Mouse (Mus musculus): ENCODE measurements around the gene Hba-x. TPM values are rescaled to one million over a fixed set of nuclear protein-coding genes. Genes with fewer than 3 reads are reported as not detected.

Hba-x gene
- polyA plus RNA-seq, 1 experiment from 2014 or later, result 11.3 TPM

Other genes starting within 250 kb of the Hba-x start
- not detected in 2 replicates for gene Il9r, start 76.1 kb upstream of the Hba-x start, polyA plus RNA-seq (2015; fragmentation: Nextera tagmentation; extraction: Ambion mirVana)
- gene Snrnp25, start 71.0 kb upstream of the Hba-x start, polyA plus RNA-seq (2015; fragmentation: Nextera tagmentation; extraction: Ambion mirVana), result 45.0 and 45.6 TPM in 2 replicates
- gene Rhbdf1, start 54.1 kb upstream of the Hba-x start, polyA plus RNA-seq (2015; fragmentation: Nextera tagmentation; extraction: Ambion mirVana), result 21.1 and 23.3 TPM in 2 replicates
- gene Mpg, start 49.9 kb upstream of the Hba-x start, polyA plus RNA-seq (2015; fragmentation: Nextera tagmentation; extraction: Ambion mirVana), result 36.7 and 38.1 TPM in 2 replicates
- 52.2 and 56.7 TPM in 2 replicates for gene Nprl3, start 8.7 kb upstream of the Hba-x start, polyA plus RNA-seq (2015; fragmentation: Nextera tagmentation; extraction: Ambion mirVana)
- gene Hba-a1, start 7.1 kb downstream of the Hba-x start, polyA plus RNA-seq (2015; fragmentation: Nextera tagmentation; extraction: Ambion mirVana), result 2,173 and 2,648 TPM in 2 replicates
- gene Hbq1b, start 10.6 kb downstream of the Hba-x start, polyA plus RNA-seq (2015; fragmentation: Nextera tagmentation; extraction: Ambion mirVana), result 3.3 and 4.1 TPM in 2 replicates
- gene Hba-a2, start 20.1 kb downstream of the Hba-x start, polyA plus RNA-seq (2015; fragmentation: Nextera tagmentation; extraction: Ambion mirVana), result 5,488 and 6,869 TPM in 2 replicates
- gene Hbq1a, start 23.7 kb downstream of the Hba-x start, polyA plus RNA-seq (2015; fragmentation: Nextera tagmentation; extraction: Ambion mirVana), result 1.3 and 1.9 TPM in 2 replicates
- gene Sh3pxd2b, start 71.4 kb downstream of the Hba-x start, polyA plus RNA-seq (2015; fragmentation: Nextera tagmentation; extraction: Ambion mirVana), result 16.2 and 22.4 TPM in 2 replicates
- 60.2 and 72.1 TPM in 2 replicates for gene Ubtd2, start 179.0 kb downstream of the Hba-x start, polyA plus RNA-seq (2015; fragmentation: Nextera tagmentation; extraction: Ambion mirVana)

Measured in forebrain, embryonic 16.5 days (tissue).